22 mouse cellular contexts compared by ENCODE assay signal in the genomic region with DNA sequence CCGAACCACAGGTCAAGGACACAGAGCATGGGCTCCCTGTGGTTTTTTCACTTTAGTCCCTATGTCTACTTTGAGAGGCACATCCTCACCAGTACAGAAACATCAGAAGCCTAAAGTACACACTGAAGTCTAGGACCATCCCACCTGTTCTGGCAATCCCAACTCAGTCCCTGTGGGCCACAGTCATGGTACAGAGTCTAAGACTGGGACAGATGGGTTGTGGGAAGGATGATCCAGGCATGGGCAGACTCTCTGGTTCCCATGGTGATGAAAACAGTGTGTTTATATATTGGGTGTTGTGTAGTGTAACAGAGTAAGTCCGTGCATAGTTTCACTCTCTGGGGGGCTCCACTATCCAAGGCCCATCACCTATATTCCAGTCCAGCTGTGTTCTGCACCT. TPM values are rescaled to one million over a fixed set of nuclear protein-coding genes. Genes with fewer than 3 reads are reported as not detected.
A peak's percentile ranks its signal among the peaks of the same experiment; 100 is the strongest.
DNase-seq lines count a peak whose midpoint lies in the region; ATAC-seq lines count a peak whose summit lies in the region.
"Had no signal": no experiment of that assay in that cellular context is flagged by ENCODE, and none has a peak within 500 bp of the region (broad histone marks: within the 10 kb centered on the region; RNA-seq: fewer than 3 reads in every experiment).

No protein-coding gene starts in this region.

- H3K4me1 ChIP-seq in heart, embryonic 10.5 days: 0 out of 2 replicates have a peak, but pooled peaks cover 8% of the 10 kb centered on the region
- no peaks in the 10 kb centered on the region for H3K4me1 ChIP-seq in kidney, embryonic 14.5 days (ENCODE audit: control insufficient read depth, insufficient read depth, low read length)
- H3K4me1 ChIP-seq: forebrain, embryonic 13.5 days; hindbrain, embryonic 12.5 days had no signal

- ATAC-seq in kidney, embryonic 14.5 days (ENCODE audit: low FRiP score, low TSS enrichment): no peak
- ATAC-seq: activated CD4-positive, CD25-positive, alpha-beta regulatory T cell, adult 4 months; forebrain, embryonic 13.5 days; forebrain, postnatal 0 days; hindbrain, embryonic 16.5 days; Patski had no signal

- no peak overlapping the region for H3K27ac ChIP-seq in heart, embryonic 10.5 days
- no peak overlapping the region for H3K27ac ChIP-seq in kidney, embryonic 14.5 days (ENCODE audit: low read depth, low read length)
- H3K27ac ChIP-seq: forebrain, embryonic 13.5 days; heart, adult 2 months; heart, embryonic 13.5 days; hindbrain, embryonic 12.5 days had no signal

- H3K4me3 ChIP-seq in heart, embryonic 10.5 days: no peak overlapping the region
- H3K4me3 ChIP-seq in kidney, embryonic 14.5 days (ENCODE audit: low read length): no peak overlapping the region
- H3K4me3 ChIP-seq: forebrain, embryonic 13.5 days; heart, adult 2 months; heart, embryonic 13.5 days; hindbrain, embryonic 12.5 days had no signal

- no peaks in the 10 kb centered on the region for H3K9me3 ChIP-seq in heart, embryonic 10.5 days
- no peaks in the 10 kb centered on the region for H3K9me3 ChIP-seq in kidney, embryonic 14.5 days (ENCODE audit: control insufficient read depth, low read length)
- H3K9me3 ChIP-seq: forebrain, embryonic 13.5 days; heart, embryonic 13.5 days; hindbrain, embryonic 12.5 days had no signal

- H3K36me3 ChIP-seq in heart, embryonic 10.5 days: no peaks in the 10 kb centered on the region
- no peaks in the 10 kb centered on the region for H3K36me3 ChIP-seq in kidney, embryonic 14.5 days (ENCODE audit: control insufficient read depth, insufficient read depth, low read length)
- H3K36me3 ChIP-seq: heart, embryonic 13.5 days; hindbrain, embryonic 12.5 days had no signal

- no peak overlapping the region for H3K4me2 ChIP-seq in kidney, embryonic 14.5 days (replicated peaks; ENCODE audit: low read depth, low read length)
- H3K4me2 ChIP-seq: forebrain, embryonic 13.5 days; heart, embryonic 13.5 days; hindbrain, embryonic 12.5 days had no signal

- peak; percentile 35 for DNase-seq in heart, embryonic 10.5 days (ENCODE audit: low spot score)
- no peak for DNase-seq in heart, postnatal 10 days
- peak; percentile 6 to 14 for DNase-seq in right cerebral cortex, adult 2 months (ENCODE audit: low spot score in 2 of 2)
- no peak for DNase-seq in right cerebral cortex, postnatal 14 days
- peak; percentile 37 to 42 for DNase-seq in layer of hippocampus, adult 8-10 months (ENCODE audit: low spot score in 2 of 2)
- peak; percentile 16 for DNase-seq in telencephalon, adult 2 months (ENCODE audit: low read depth, low spot score)
- DNase-seq: adrenal gland, postnatal 14 days; cerebellum, adult 18-20 months; cerebellum, adult 9-11 months; cerebellum, postnatal 36 days; forebrain, postnatal 0 days; gastrocnemius, postnatal 10 days; heart, adult 2 months; heart, postnatal 4 days had no signal

- intact Hi-C loops in heart, postnatal 10 days (cut with DNase I): no loop called here

- no peak overlapping the region for H3K9ac ChIP-seq in kidney, embryonic 14.5 days (ENCODE audit: low read depth, low read length)
- H3K9ac ChIP-seq: forebrain, embryonic 13.5 days; forebrain, postnatal 0 days; heart, embryonic 13.5 days; hindbrain, embryonic 12.5 days had no signal

- H3K27me3 ChIP-seq in heart, embryonic 10.5 days (ENCODE audit: insufficient read depth, poor library complexity, severe bottlenecking): peaks cover 5% of the 10 kb centered on the region; the same call in 1 of the 2 replicates
- no peaks in the 10 kb centered on the region for H3K27me3 ChIP-seq in kidney, embryonic 14.5 days (ENCODE audit: control insufficient read depth, insufficient read depth, low read length)
- H3K27me3 ChIP-seq: CH12.LX; forebrain, embryonic 13.5 days; hindbrain, embryonic 12.5 days; Patski had no signal

- 78% methylated on average over 2 of the region's 2 CpGs for WGBS in heart, embryonic 10.5 days
- whole genome bisulfite sequencing in kidney, embryonic 14.5 days: 83% methylated on average over 2 of the region's 2 CpGs

RNA-seq across cellular contexts. Expression of gene Thbs2, which starts 11.4 kb away (rescaled TPM):
- polyA plus RNA-seq in heart, embryonic 10.5 days (2016; fragmentation: Nextera tagmentation; extraction: Ambion mirVana): 1.2 and 1.3 TPM in 2 replicates
- total RNA-seq in heart, postnatal 10 days (2021): 10 to 100 TPM; 54.2 to 57.8 TPM
- total RNA-seq in layer of hippocampus, adult 8-10 months (2022): 1 to 10 TPM; 3.5 to 8.7 (median 5.0) TPM
- 3.9 and 6.9 TPM in 2 replicates for polyA plus RNA-seq in kidney, embryonic 14.5 days (2014; fragmentation: Nextera tagmentation; extraction: Ambion mirVana)
- polyA plus RNA-seq: activated CD4-positive, CD25-positive, alpha-beta regulatory T cell, adult 4 months had no signal

Comparison
In these comparisons a context has a peak if more than half of its experiments do, and no peak if none do; other contexts are left out.
1. DNase-seq: peak in heart, embryonic 10.5 days (single experiment), right cerebral cortex, adult 2 months (2 of 2), layer of hippocampus, adult 8-10 months (2 of 2) and telencephalon, adult 2 months (single experiment); none in heart, postnatal 10 days (0 of 2) and right cerebral cortex, postnatal 14 days (single experiment).
2. RNA of gene Thbs2, which starts 11.4 kb away (total RNA-seq): 54.2 to 57.8 TPM in heart, postnatal 10 days; 3.5 to 8.7 TPM in layer of hippocampus, adult 8-10 months; every median in the first group is over 4 times any median in the second.